Mouse (Mus musculus): ENCODE measurements at regions not wholly inside any gene's neighbourhood (a gene's known extent, or its start where the extent isn't known, plus 50 kb on each side); places are given as distances from the start of the nearest gene placed in this dataset.

DNA sequence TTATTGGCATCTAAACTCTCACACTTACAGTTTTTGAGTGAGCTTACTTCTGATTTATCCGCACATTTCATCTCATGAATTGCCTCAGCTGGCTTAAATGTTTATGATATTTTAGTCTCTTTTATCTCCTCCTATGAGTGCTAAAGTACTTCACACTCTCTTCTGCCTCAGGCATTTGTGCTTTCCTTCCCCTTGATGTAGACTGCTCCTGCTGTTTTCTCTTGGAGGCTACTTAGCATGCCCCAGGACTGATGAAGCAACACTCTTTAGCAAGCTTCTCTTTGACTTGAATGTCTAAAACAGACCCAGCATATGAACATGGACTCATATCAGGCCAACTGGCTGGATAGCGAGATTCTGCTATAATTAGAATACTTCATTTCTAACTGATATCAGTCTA is 882.8 kb downstream of the Tecrl start:
- no peak for DNase-seq (ENCODE audit: low spot score in 2 of 2)

- no peak for DNase-seq (ENCODE audit: low spot score in 2 of 2)
Observed at GRCm38 (mm10) chr5:82464272-82464671, 890.7 kb downstream of the Tecrl start.

GRCm38 (mm10) chr5:82441288-82441687 is 913.7 kb downstream of the Tecrl start:
- DNase-seq (ENCODE audit: low spot score in 2 of 2), result peak in 1 of 2 experiments; percentile 26

DNA sequence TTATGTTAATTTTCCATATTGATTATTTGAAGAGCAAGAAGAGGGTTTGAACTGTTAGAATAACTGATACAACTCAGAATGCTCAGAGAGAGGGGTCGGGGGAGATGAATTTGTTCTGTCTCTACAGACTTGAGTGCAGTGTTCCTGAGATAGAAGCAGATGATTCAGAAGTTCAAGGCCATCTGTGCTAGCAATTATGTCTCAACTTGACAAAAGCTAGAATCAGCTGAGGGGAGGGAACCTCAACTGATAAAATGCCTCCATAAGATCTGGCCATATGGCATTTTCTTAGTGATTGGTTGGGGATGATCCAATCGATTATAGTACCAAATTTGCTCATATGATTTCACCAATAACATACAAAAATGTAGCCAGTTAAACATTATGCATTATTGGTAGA is 914.9 kb downstream of the Tecrl start:
- DNase-seq (ENCODE audit: low spot score in 2 of 2), result no peak

- DNase-seq (ENCODE audit: low spot score in 2 of 2), result no peak
Observed at GRCm38 (mm10) chr5:82420396-82420795, 934.6 kb downstream of the Tecrl start.

GRCm38 (mm10) chr5:82396632-82397234 is 958.3 kb downstream of the Tecrl start:
- no peak for DNase-seq (ENCODE audit: low spot score in 2 of 2)

DNA sequence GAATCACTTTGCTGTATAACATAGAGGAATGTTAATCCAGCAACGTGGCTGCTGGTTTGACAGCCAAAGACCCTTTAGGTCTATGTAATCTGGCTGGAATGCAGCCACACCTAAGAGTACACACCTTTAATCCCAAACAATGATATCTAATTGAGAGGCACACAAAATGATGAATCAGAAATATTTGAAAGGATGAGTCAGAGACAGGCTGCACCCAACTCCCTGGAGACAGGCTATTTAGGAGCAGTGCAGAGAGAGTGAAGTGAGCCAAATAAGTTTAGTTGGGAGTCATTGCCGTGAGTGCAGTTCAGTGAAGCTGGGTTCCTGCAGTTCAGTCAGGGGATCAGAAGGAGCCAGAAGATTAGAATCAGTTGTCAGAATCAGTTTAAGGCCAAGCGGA is 993.4 kb downstream of the Tecrl start:
- DNase-seq (ENCODE audit: low spot score in 2 of 2), result no peak

- no peak for DNase-seq (ENCODE audit: low spot score in 2 of 2)
Observed at GRCm38 (mm10) chr5:82356336-82356735, 998.7 kb downstream of the Tecrl start.

- DNase-seq (ENCODE audit: low spot score in 2 of 2), result no peak
Observed at GRCm38 (mm10) chr5:82351089-82351488, 1003.9 kb downstream of the Tecrl start.

DNA sequence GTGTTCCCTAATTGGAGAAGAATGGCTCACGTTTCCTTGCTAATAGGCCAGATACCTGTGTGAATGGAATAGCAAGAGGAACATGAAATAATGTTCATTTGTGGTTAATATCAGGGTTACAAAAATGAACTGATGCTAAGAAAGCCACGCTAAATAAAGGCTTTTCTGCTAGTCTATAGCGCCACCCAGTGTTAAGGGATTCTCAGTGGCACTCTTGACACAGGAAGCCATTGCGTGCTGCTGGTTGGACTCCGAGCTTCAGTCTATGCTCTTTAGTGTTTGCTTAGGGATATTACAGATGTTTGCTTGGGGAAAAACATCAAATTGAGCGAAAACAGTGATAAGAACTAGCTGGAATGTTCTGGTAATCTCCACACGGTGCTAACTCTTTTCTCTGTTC is 1008.3 kb downstream of the Tecrl start:
- DNase-seq (ENCODE audit: low spot score in 2 of 2), result peak; percentile 65 to 67

DNA sequence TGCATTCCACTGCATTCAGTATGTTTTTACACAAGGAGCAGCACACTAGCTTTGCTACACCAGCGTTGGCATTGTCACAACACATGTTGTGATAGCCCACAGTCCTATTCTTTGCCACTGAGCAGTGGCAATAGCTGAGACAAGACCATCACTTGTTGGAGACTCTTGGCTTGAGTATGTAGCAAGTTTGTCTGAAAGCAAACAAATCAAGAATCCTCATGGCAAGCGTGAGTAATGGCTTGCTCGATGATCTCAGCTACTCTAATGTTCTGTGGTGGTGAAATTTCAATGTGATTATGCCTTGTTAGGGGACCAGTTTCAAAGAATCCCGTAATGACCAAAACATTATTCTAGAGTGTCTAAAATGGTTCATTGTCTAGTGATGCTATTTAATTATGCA is 1030.6 kb downstream of the Tecrl start:
- DNase-seq (ENCODE audit: low spot score in 2 of 2), result no peak

- DNase-seq (ENCODE audit: low spot score in 2 of 2), result peak in 1 of 2 experiments; percentile 20
Observed at GRCm38 (mm10) chr5:82319709-82320333, 1035.2 kb downstream of the Tecrl start.

DNA sequence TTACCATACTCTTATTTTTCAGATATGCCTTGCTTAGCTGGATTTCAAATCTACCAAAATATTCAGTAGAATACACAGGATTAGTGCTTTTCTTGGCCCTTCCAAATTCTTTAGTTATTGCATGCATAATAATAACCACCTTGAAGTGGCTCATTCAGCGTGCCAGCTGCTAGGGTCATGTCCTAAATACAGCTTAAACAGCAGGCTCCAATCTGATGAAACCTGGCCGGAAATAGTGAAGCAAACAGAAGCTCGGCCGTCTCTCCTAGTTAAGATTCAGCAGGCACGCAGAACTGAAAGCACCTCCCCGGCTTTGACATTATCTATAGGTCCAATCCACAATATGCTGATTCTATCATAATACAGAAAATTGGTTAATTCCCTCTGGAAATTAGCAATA is 1042.9 kb downstream of the Tecrl start:
- DNase-seq (ENCODE audit: low spot score in 2 of 2), result no peak

- DNase-seq (ENCODE audit: low spot score in 2 of 2), result no peak
Observed at GRCm38 (mm10) chr5:82288069-82288845, 1066.7 kb downstream of the Tecrl start.

DNA sequence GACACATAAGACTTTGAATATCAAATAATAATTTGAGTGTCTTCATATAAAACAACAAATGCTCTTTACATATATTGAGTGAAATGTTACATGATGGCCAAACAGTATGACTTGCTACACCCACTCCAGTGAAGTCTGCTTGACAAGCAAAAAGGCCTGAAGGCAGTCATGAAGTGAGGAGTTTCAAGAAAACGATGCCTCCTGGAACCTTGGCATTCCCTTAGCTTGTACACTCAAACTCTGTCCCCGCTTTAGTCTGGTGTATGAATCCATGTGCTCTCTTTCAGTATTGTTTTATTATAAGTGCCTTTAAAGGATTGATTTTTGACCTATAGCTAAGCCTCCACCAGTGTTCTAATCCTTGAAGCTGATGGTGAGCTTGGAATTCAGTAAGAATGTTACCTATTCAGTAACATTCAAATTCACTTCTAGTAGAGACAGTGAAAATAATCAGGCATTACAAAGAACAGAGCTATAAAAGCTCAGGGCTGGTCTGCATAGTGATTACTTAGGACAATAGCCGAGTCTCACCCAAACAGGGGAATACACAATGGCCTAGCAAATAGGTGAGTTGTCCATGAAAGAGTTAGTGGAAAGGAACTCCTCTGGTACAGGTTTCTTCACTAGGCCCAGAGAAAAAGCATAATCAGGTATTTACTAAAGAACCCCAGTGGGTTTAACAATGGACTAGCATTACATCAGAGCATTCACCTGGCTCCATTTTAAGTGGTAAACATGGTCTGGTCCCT is 1101.5 kb downstream of the Tecrl start:
- no peak for DNase-seq (ENCODE audit: low spot score in 2 of 2)

DNA sequence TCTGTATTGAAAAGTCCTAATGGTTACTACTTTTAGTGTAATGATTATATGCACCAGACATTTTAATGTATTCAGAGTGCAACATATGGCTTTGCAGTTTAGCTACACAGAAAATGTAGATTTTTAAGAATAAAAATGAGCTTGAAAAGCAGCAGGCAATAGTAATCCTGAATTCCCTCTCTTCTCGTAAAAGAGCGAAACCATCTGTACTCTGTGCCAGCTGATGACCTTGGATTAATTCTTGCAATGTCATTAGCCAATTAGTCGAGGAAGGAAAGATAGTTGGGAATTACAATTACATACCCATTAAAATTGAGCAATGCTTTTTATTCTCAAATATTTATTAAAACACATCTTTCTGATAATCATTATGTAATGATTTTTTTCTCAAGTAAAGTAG is 1128.7 kb downstream of the Tecrl start:
- DNase-seq (ENCODE audit: low spot score in 2 of 2), result no peak

- no peak for DNase-seq (ENCODE audit: low spot score in 2 of 2)
Observed at GRCm38 (mm10) chr5:82223622-82224021, 1131.4 kb downstream of the Tecrl start.

- no peak for DNase-seq (ENCODE audit: low spot score in 2 of 2)
Observed at GRCm38 (mm10) chr5:82203606-82204005, 1151.4 kb downstream of the Tecrl start.
